Mouse (Mus musculus) olfactory bulb, adult 2 months (tissue): ENCODE measurements around the gene Fcrlb. TPM values are rescaled to one million over a fixed set of nuclear protein-coding genes. Genes with fewer than 3 reads are reported as not detected.

Experiments used
- H3K27ac ChIP-seq: fragments of 200-500 bp; 2 replicates; pipeline ENCODE4 v1.5.1; 2012; ENCODE audit warnings: low read depth, low read length; ENCODE audit not compliant: insufficient read depth
- H3K4me1 ChIP-seq: fragments of 200-500 bp; 2 replicates; pipeline ENCODE4 v1.6.1; 2012; ENCODE audit warnings: low read length; ENCODE audit not compliant: control insufficient read depth, insufficient read depth
- H3K4me3 ChIP-seq: fragments of 200-500 bp; 2 replicates; pipeline ENCODE4 v1.5.1; 2012; ENCODE audit warnings: mild to moderate bottlenecking, low read depth, low read length, moderate library complexity; ENCODE audit not compliant: insufficient read depth
- CTCF ChIP-seq: fragments of 200-500 bp; IDR thresholded peaks from 2 replicates; pipeline ENCODE4 v1.5.1; 2012; ENCODE audit warnings: low read depth, mild to moderate bottlenecking, low read length, moderate library complexity; ENCODE audit not compliant: insufficient read depth
- POLR2A ChIP-seq: fragments of 200-500 bp; IDR thresholded peaks from 2 replicates; pipeline ENCODE4 v1.6.1; 2012; ENCODE audit warnings: mild to moderate bottlenecking, low read depth, low read length, moderate library complexity; ENCODE audit not compliant: insufficient read depth
- WGBS: fragments of 180-500 bp; shearing (Covaris S2); methylation state at CpG from one replicate; pipeline ENCODE4 v1.1.7; 2018; 5-methylcytosine and 5-hydroxymethylcytosine counted together
- polyA plus RNA-seq: library from polyadenylated mRNA; stranded (reverse); fragments of >200 nt; gene quantifications from 2 replicates; pipeline ENCODE4 v1.2.4, GENCODE M21; 2012; ENCODE audit warnings: low replicate concordance; ENCODE audit not compliant: missing spikeins, insufficient read depth, insufficient read length

Fcrlb gene
- polyA plus RNA-seq, 1 experiment, result not detected

GRCm38 (mm10) chr1:170934383-170934782, 21.6 kb upstream of the Fcrlb start:
- Histone ChIP-seq H3K27ac (no peak overlapping the region), H3K4me1 (no peaks in the 10 kb centered on the region), H3K4me3 (no peak overlapping the region)
- TF ChIP-seq CTCF, result no peak
- TF ChIP-seq POLR2A, result no peak
- 80% methylated on average over 2 of the region's 2 CpGs for WGBS

DNA sequence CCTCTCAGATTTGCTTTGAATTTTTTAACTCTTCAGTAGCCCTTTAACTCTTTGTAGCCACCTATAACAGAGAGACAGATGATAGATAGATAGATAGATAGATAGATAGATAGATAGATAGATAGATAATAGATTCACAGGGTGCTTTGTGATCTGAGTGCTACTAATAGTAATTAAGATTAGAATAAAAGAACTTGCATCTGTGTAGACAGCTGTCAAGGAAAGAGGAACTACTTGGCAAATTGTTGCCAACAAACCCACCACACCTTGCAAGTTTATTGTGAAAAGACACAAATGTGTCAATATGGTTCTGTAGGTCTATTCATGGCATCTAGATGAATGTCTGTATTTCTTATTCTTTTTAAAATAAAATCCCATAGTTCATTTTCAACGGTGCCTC, 21.2 kb upstream of the Fcrlb start:
- no peaks in the 10 kb centered on the region for H3K4me1 ChIP-seq
- 85% methylated on average over 1 of the region's 1 CpGs for WGBS
- TF ChIP-seq POLR2A (no peak), CTCF (no peak)
- H3K27ac ChIP-seq, result no peak overlapping the region
- no peak overlapping the region for H3K4me3 ChIP-seq

- TF ChIP-seq CTCF (no peak), POLR2A (no peak)
- H3K4me3 ChIP-seq, result no peak overlapping the region
- H3K4me1 ChIP-seq, result no peaks in the 10 kb centered on the region
- WGBS, result 69% methylated on average over 6 of the region's 6 CpGs
- H3K27ac ChIP-seq, result no peak overlapping the region
Measured at GRCm38 (mm10) chr1:170933386-170933920, 20.7 kb upstream of the Fcrlb start.

DNA sequence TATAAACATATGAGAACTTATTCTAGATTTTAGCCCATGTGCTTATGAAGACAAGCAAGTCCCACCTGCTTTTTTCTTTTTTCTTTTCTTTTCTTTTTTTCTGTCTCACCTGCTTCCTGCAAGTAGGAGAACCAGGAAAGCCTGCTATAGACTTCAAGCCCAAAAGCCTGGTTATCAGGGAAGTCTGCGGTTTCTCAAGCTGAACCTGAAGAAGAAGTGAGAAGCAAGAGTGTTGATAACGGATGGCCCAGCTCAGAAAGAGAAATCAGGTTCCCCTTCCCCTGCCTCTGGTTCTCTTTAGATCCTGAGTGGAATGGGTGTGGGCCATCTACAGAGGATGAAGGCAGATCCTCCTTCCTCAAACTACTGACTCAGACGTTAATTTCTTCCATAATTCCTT, 19.3 kb upstream of the Fcrlb start:
- no peak overlapping the region for H3K4me3 ChIP-seq
- H3K4me1 ChIP-seq, result no peaks in the 10 kb centered on the region
- H3K27ac ChIP-seq, result no peak overlapping the region
- 82% methylated on average over 3 of the region's 3 CpGs for WGBS
- no peak for TF ChIP-seq POLR2A
- no peak for TF ChIP-seq CTCF

- TF ChIP-seq CTCF, result no peak
- no peak for TF ChIP-seq POLR2A
- Histone ChIP-seq H3K27ac (no peak overlapping the region), H3K4me3 (no peak overlapping the region), H3K4me1 (no peaks in the 10 kb centered on the region)
- 89% methylated on average over 4 of the region's 4 CpGs for WGBS
Measured at GRCm38 (mm10) chr1:170929245-170929644, 16.5 kb upstream of the Fcrlb start.

- 51% methylated on average over 2 of the region's 2 CpGs for WGBS
- Histone ChIP-seq H3K4me1 (no peaks in the 10 kb centered on the region), H3K27ac (no peak overlapping the region), H3K4me3 (no peak overlapping the region)
- TF ChIP-seq CTCF (no peak), POLR2A (no peak)
Measured at GRCm38 (mm10) chr1:170928467-170928866, 15.7 kb upstream of the Fcrlb start.

GRCm38 (mm10) chr1:170927378-170927777, 14.6 kb upstream of the Fcrlb start, which contains the start of gene Fcrla:
TSS of gene Fcrla (minus strand) at chr1:170927583.
- no peak for TF ChIP-seq CTCF
- TF ChIP-seq POLR2A, result no peak
- 90% methylated on average over 3 of the region's 3 CpGs for WGBS
- H3K4me3 ChIP-seq, result no peak within 1 kb of the TSS
- no peak within 1 kb of the TSS for H3K27ac ChIP-seq
- no peaks in the 10 kb centered on the region for H3K4me1 ChIP-seq

DNA sequence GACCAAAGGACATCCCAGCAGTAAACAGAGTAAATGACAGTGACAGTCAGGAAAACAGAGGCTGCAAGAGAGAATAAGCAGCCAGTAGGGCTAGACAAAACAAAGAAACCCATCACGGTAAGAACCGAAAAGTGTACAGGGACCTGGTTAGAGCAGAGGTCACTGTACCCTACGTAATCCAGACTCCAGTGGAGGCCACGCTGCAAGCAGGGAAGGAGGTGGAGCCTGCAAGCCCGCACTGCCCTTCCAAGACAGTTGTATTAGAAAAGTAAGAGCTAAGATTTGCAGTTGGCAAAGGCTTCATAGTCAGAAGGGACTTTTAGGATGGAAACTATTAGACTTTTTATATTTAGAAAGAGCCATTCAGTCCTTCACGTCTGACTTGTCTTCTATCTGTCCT, 14.2 kb upstream of the Fcrlb start:
- Histone ChIP-seq H3K27ac (no peak overlapping the region), H3K4me3 (no peak overlapping the region), H3K4me1 (no peaks in the 10 kb centered on the region)
- WGBS, result 56% methylated on average over 6 of the region's 6 CpGs
- TF ChIP-seq POLR2A (no peak), CTCF (no peak)

DNA sequence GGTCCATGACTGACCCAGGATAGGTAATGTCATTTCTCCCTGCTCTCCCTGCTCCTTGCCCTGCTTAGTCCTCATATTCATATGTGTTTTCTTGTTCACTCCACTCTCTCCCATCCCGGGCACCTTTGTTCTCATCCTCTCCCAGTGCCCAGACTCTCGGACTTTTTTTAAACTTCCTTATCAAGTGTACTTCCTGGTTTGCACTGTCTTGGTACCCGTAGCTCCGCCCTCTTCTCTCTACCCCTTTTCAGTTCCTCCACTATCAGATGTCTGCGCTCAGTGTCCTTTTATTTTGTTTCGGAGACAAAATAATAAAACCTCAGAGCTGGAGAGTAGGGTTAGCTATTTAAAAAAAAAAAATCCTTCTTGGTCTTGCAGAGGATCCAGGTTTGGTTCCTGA, 11.7 kb upstream of the Fcrlb start:
- H3K27ac ChIP-seq, result no peak overlapping the region
- TF ChIP-seq POLR2A (no peak), CTCF (no peak)
- no peak overlapping the region for H3K4me3 ChIP-seq
- H3K4me1 ChIP-seq, result no peaks in the 10 kb centered on the region
- WGBS, result 76% methylated on average over 6 of the region's 6 CpGs

DNA sequence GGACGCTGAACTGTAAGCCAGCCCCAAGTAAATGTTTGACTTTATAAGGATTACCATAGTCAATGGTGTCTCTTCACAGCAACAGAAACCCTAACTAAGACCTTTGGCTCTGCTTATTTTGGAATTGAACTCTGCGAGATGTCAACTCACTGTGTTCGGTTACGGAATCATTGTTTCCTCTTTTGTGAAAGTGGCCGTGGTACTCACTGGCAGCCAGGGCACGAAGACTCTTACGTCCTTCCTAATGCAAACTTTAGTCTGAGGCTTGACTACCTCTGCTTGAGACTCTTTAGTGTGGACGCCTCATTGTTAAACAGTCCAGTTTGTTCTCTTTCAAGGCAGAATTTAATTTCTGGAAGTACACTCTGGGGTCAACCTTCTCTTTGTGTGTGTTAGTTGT, 6.6 kb upstream of the Fcrlb start:
- WGBS, result 96% methylated on average over 8 of the region's 8 CpGs
- TF ChIP-seq POLR2A (no peak), CTCF (no peak)
- H3K4me1 ChIP-seq, result no peaks in the 10 kb centered on the region
- no peak overlapping the region for H3K27ac ChIP-seq
- H3K4me3 ChIP-seq, result no peak overlapping the region
